Mouse (Mus musculus) MN1 (cell line): ENCODE data around the gene Yaf2.
A peak's percentile ranks its signal among the peaks of the same experiment; 100 is the strongest.

Source experiments
- DNase-seq: peaks from one replicate; pipeline ENCODE4 v3.0.0-alpha.2; 2016; ENCODE audit warnings: low spot score

Gene Yaf2

GRCm38 (mm10) chr15:93285244-93285643 is 51.5 kb downstream of the Yaf2 start:
- no peak for DNase-seq

DNA sequence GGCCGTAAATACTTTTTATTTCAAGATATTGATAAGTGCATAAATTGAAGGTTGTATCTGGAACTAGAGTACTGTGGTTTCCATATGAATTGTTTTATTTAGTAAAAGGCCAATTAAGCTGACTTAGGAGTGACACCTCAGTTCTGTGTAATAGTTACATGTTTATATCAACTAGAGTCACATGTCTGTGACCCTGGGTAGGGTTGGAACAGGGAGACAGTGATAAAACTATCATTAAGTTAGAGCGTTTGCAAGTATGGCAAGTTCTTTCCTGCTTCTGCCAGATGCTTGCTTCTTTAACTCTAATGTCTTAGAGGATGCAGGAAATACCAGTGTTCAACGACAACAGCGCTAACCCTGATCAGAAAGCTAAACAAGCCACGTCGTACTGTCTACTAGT is 52.4 kb downstream of the Yaf2 start:
- no peak for DNase-seq

DNA sequence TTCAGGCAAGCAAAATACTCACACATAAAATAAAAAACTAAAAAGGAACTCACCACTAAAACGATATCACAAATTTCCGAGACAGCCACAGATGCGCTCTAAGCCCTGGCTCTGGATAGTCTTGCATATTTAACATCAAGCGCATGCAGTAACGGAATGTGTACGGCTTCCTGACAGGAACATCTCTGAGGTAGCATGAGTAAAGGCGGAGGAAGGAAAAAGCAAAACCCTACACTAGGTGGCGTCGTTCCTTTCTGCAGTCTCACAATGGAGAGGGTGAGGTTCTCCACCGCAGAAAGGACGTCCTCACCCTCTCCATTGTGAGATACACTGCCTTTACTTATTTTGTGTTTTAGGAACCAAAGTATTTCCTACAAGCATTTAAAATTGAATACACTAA is 53.4 kb downstream of the Yaf2 start:
- no peak for DNase-seq

GRCm38 (mm10) chr15:93276276-93276675 is 60.5 kb downstream of the Yaf2 start:
- peak; percentile 56 for DNase-seq

DNA sequence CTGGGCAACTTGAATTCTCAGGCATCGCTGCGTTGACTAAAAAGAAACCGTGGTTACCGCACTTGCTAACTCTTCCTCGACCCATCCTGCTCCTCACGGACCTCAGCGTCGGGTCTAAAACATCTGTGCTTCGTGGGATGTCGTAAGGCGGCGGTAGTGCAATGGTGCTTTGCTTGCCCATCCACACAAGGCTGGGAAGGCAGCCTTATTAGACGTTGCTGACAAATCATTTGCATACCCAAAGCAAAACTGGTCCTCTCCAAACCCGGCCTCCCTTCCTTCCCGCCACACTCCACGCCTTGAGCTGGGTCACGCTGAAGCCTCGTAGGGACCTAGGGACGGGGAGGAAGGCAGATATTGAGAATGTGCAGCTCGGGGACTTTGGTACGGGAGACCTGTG is 61.1 kb downstream of the Yaf2 start:
- DNase-seq: peak; percentile 74

DNA sequence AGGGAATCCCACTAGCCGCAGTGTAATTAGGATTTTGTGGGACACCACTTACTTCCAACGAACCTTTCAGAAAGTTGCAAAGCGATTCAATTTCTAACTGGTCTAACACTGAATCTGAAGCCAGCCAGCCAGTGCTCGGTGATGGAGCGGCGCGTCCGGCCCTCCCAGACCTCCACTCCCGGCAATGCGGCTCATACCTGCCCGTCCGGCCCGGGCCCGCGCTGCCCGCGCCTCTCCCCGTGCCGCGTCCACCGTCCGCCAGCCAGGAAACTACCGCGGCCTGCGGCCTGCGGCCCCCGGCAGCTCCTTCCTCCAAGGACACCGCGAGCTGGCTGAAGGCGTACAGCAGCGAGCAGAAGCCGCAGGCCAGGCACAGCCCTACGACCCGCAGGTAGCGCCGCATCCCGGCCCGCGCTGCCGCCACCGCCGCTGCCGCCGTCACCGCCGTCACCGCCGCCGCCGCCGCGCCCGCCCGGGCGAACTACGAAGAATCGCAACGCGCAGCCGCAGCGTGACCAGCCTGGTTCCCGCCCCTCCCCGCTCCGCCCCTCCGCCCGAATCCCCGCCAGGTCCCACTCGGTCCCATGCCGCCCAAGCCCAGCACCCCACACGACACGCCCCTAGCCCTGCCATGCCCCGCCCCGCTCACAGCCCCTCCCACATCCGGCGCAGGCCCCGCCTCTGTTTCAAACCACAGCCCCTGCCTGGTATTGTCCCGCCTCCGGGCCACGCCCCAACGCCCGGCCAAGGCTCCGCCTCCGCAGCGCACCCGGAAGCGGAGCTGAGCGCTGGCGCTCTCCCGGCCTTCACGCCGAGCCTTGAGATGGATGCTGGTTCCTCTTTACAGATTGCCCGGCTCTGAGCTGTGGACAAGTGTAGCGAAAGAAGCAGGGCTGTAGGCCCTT is 61.8 kb downstream of the Yaf2 start, which contains the start of gene Gxylt1:
Gene Gxylt1 (minus strand): TSS at position 501 of the 905 bp plus-strand sequence.
- peak; percentile 99 for DNase-seq

GRCm38 (mm10) chr15:93273788-93274678 is 62.7 kb downstream of the Yaf2 start:
- no peak for DNase-seq

DNA sequence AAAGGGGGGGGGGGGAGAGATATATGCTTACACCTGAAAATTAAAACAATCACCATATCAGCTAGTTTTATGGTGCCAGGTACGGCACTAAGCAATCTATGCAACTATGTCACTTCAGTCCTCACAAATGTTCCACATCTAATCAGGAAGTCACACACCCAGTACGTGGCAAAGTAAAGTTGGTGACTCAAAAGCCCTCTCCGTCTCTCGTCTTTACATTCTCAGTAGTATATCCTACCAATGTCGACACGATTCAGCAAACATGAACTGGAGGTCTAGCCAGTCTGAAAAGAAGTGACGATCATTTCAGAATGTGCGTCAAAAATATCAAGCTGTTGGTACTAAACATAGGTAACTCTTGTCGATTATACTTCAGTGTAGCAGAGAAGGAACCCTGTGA is 63.8 kb downstream of the Yaf2 start:
- DNase-seq: no peak

DNA sequence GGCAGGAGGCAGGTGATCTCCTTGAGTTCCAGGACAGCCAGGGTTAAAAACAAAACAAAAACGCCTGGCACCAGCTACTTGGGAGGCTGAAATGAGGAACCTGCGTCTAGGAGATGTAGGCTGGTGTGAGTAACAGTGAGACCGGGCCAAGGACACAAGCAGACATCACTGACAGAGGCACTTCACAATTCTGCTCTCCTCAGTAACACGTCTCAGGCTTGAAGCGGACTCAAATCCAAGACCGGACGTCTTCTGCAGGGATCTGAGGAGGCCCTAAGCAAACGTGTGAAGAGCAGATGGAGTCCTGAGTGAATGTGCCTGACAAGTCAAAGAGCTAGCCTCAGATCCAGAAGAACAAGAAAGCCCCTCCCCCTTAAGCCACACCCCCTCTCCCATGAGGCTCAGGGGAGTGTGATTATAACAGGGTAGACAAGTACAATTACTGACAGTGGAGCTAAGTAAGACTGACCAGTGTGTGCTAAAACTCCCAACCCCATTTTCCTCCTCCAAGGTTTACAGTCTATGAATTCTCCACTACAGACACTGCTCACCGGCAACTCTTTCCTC is 66.4 kb downstream of the Yaf2 start:
- no peak for DNase-seq

DNA sequence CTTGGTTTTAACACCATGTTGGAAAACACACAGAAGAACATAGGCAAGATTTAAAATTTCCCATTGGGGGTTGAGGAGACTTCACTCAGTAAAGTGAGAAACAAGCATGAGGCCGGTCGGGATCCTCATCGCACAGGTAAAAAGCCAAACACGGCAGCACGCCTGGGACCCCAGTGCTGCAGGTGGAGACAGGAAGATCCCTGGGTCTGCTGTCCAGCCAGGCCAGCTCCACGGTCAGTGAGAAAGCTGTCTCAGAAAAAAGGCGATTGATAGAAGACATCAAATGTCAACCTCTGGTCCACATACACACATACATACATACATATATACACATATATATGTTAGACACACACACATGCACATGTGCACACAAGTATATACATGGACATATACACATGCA is 67.2 kb downstream of the Yaf2 start:
- no peak for DNase-seq

- DNase-seq: no peak
Measured at GRCm38 (mm10) chr15:93268001-93268400, 68.7 kb downstream of the Yaf2 start.

- no peak for DNase-seq
Measured at GRCm38 (mm10) chr15:93267479-93267878, 69.3 kb downstream of the Yaf2 start.

DNA sequence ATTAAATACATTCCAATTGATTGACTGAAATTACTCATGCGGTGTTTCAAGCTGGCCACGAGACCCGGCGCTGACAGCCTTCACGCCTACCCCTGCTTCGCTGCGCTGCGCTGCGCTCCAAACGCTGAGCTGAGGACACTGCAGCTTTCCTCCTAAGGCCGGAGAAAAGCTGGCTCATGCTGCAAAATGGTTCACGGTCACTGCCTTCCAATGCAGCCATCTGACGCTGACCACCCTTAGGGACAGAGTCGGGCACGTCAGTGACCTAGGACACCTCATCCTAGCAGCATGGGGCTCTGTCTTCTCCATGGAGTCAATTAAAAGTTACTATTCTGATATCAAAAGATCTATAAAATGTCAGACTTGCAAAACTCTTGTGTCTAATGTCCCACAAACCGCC is 70.4 kb downstream of the Yaf2 start:
- DNase-seq: no peak

- peak; percentile 55 for DNase-seq
Measured at GRCm38 (mm10) chr15:93265728-93266127, 71.0 kb downstream of the Yaf2 start.

DNA sequence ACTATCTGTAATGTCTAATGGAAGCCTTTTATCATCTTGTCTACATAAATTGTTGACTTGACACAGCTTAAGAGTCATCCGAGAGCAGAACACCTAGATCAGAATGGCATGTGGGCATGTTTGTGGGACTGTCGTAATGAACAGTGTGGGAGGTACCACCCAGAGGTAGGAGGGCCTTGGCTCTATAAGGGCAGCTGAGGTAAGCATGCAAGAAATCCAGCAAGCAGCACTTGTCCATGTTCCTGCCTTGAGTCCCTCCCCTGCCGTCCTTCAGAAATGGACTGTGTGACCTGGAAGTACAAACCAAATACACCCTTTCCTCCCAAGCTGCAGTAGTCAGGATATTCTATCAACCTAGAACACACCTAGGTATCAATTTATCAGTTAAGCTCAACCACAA is 71.5 kb downstream of the Yaf2 start:
- DNase-seq: no peak

GRCm38 (mm10) chr15:93264221-93264620 is 72.5 kb downstream of the Yaf2 start:
- DNase-seq: no peak

- no peak for DNase-seq
Measured at GRCm38 (mm10) chr15:93263566-93263965, 73.2 kb downstream of the Yaf2 start.

GRCm38 (mm10) chr15:93262818-93263217 is 73.9 kb downstream of the Yaf2 start:
- DNase-seq: peak; percentile 33

GRCm38 (mm10) chr15:93262274-93262673 is 74.5 kb downstream of the Yaf2 start:
- DNase-seq: no peak

- no peak for DNase-seq
Measured at GRCm38 (mm10) chr15:93259933-93260332, 76.8 kb downstream of the Yaf2 start.

GRCm38 (mm10) chr15:93255295-93255694 is 81.4 kb downstream of the Yaf2 start:
- no peak for DNase-seq

DNA sequence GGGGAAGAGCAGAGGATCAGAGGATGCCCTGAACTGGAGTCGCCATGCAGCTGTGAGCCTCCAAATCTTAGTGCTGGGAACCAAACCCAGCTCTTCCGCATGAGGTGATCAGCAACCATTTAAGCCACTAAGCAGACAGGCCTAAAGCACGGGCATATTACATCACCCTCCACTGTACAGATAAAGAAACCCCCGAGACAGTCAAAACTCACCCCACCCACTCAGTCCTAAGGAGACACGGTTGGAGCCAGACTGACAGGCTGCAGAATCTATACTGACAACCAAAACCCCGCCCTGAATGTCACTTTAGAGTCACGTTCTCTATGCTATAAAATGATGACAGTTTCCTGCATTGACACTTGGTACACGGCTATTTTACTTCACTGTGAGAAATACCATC is 83.6 kb downstream of the Yaf2 start:
- no peak for DNase-seq

- DNase-seq: no peak
Measured at GRCm38 (mm10) chr15:93252396-93252795, 84.3 kb downstream of the Yaf2 start.
